Mouse (Mus musculus) liver, embryonic 14.5 days (tissue): ENCODE data around the gene Cyp4v3. TPM values are rescaled to one million over a fixed set of nuclear protein-coding genes. Genes with fewer than 3 reads are reported as not detected.
A peak's percentile ranks its signal among the peaks of the same experiment; 100 is the strongest.

ENCODE experiments used
- ATAC-seq: fragments of 200-750 bp; cut with Nextera tagmentation; 2 replicates; pipeline ENCODE4 v1.8.0; 2017; ENCODE audit warnings: moderate number of reproducible peaks, mild to moderate bottlenecking, moderate library complexity; ENCODE audit not compliant: insufficient read depth
- DNase-seq, 3 experiments: peaks; one replicate each; pipeline ENCODE4 v3.0.0-alpha.2; 2012 to 2013; ENCODE audit warnings: low read depth in 3 of 3, low spot score in 3 of 3
- H3K27ac ChIP-seq: fragments of 300-500 bp; sonication (generic); 2 replicates; pipeline ENCODE4 v1.5.1; 2014; ENCODE audit warnings: moderate library complexity, mild to moderate bottlenecking, control low read depth, inconsistent platforms
- H3K27me3 ChIP-seq: fragments of 300-500 bp; sonication (generic); 2 replicates; pipeline ENCODE4 v1.6.1; 2014; ENCODE audit warnings: mild to moderate bottlenecking, low read length, moderate library complexity; ENCODE audit not compliant: control insufficient read depth, insufficient read depth
- H3K36me3 ChIP-seq: fragments of 300-500 bp; sonication (generic); replicated peaks from 2 replicates; pipeline ENCODE4 v1.6.1; 2014; ENCODE audit warnings: low read depth; ENCODE audit not compliant: control insufficient read depth, insufficient read depth
- H3K4me1 ChIP-seq, 2 experiments: fragments of 200-500 bp in 1 of 2; fragments of 300-500 bp in 1 of 2; sonication (generic) in 1 of 2; replicated peaks; 2 replicates each; pipeline ENCODE4 v1.6.1; 2012 to 2014; ENCODE audit warnings: antibody characterized with exemption in 1 of 2, inconsistent platforms in 1 of 2, low read length in 1 of 2; ENCODE audit not compliant: control insufficient read depth in 2 of 2, insufficient read depth in 2 of 2
- H3K4me2 ChIP-seq: fragments of 300-500 bp; sonication (generic); 2 replicates; pipeline ENCODE4 v1.6.1; 2014; ENCODE audit warnings: low read depth, mild to moderate bottlenecking, control low read depth, moderate library complexity
- H3K4me3 ChIP-seq, 2 experiments: fragments of 200-500 bp in 1 of 2; fragments of 300-500 bp in 1 of 2; sonication (generic) in 1 of 2; 2 replicates each; pipeline ENCODE4 v1.5.1; 2012 to 2014; ENCODE audit warnings: low read depth in 2 of 2, low read length in 2 of 2, mild to moderate bottlenecking in 2 of 2, control low read depth in 1 of 2, inconsistent platforms in 1 of 2, moderate library complexity in 1 of 2; ENCODE audit not compliant: insufficient read depth in 1 of 2
- H3K9ac ChIP-seq: fragments of 300-500 bp; sonication (generic); replicated peaks from 2 replicates; pipeline ENCODE4 v1.6.1; 2014; ENCODE audit warnings: mild to moderate bottlenecking, control low read depth, moderate library complexity
- H3K9me3 ChIP-seq: fragments of 300-500 bp; sonication (generic); 2 replicates; pipeline ENCODE4 v1.6.1; 2016; ENCODE audit warnings: low read length, mixed read lengths; ENCODE audit not compliant: control insufficient read depth
- CTCF ChIP-seq: IDR thresholded peaks from 2 replicates; pipeline ENCODE4 v1.5.1; 2016; ENCODE audit warnings: antibody characterized with exemption, low read depth, control low read depth
- EP300 ChIP-seq: IDR thresholded peaks from 2 replicates; pipeline ENCODE4 v1.6.1; 2016; ENCODE audit warnings: antibody characterized with exemption, low read depth
- whole genome bisulfite sequencing: fragments of 180-500 bp; shearing (Covaris S2); extraction: QIAGEN DNeasy Blood & Tissue Kit; methylation state at CpG from one replicate; pipeline ENCODE4 v1.1.7; 2014; ENCODE audit not compliant: insufficient replicate concordance; 5-methylcytosine and 5-hydroxymethylcytosine counted together
- polyA plus RNA-seq, 2 experiments: library from polyadenylated mRNA; depleted of rRNA in 1 of 2; stranded (reverse) in 1 of 2; unstranded in 1 of 2; fragments of >200 nt; fragmentation: Nextera tagmentation in 1 of 2; extraction: Ambion mirVana in 1 of 2; gene quantifications; 2 replicates each; pipeline versions ENCODE4 v1.2.1 to v1.2.3; 2012 to 2014

Gene Cyp4v3
- polyA plus RNA-seq, 2 experiments, result 2.3 to 5.4 TPM

DNA sequence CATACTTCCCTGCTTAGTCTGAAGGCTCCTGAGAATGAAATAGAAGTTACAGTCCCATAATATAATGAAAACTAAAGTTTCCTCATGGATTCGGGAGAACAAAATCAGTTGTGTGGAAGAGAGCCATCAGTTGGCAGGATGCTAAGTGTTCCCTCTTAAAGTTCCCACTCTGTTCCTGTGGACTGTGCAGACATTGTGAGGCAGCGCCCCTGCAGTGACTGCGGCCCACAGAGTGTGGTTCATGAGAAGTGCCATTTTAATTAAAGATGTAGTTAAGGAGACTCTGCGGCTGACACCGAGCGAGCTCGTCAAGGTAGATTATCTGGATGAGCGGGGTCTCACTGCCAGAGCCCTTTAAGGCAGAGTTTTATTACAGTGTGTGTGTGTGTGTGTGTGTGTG lies 30.6 kb downstream of the Cyp4v3 start:
- Histone ChIP-seq H3K9me3 (no peaks in the 10 kb centered on the region), H3K27me3 (no peaks in the 10 kb centered on the region), H3K4me2 (no peak overlapping the region), H3K27ac (no peak overlapping the region), H3K9ac (no peak overlapping the region), H3K4me3 (no peak overlapping the region), H3K36me3 (no peaks in the 10 kb centered on the region), H3K4me1 (no peaks in the 10 kb centered on the region)
- ATAC-seq (no peak), DNase-seq (no peak)
- TF ChIP-seq EP300 (no peak), CTCF (no peak)
- WGBS, result 72% methylated on average over 8 of the region's 8 CpGs

DNA sequence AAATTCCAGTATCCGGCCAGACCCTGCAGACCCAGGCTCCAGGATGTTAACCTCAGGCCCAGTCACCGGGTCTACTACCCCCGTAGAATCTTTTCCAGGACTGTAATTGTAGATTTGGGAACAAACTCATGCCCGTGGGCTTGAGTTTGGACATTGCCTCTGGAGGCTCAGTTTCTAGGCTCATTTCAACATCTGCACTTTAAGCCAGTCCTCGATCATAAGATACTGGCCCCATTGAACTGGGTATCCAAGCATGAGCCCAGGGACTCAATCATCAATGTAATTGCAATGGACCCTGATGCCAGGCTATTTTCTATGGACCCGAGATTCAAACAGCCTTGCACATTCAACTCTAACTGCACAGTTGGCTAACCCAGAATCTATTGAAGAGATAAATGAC lies 37.7 kb downstream of the Cyp4v3 start:
- Histone ChIP-seq H3K27me3 (no peaks in the 10 kb centered on the region), H3K9me3 (no peaks in the 10 kb centered on the region), H3K9ac (no peak overlapping the region), H3K4me1 (peaks cover 0 to 4% of the 10 kb centered on the region in 2 experiments; a peak in 1 of 4 replicates), H3K4me3 (no peak overlapping the region), H3K27ac (no peak overlapping the region), H3K36me3 (no peaks in the 10 kb centered on the region), H3K4me2 (no peak overlapping the region)
- 60% methylated on average over 6 of the region's 6 CpGs for WGBS
- no peak for ATAC-seq
- DNase-seq, result no peak
- no peak for TF ChIP-seq CTCF
- TF ChIP-seq EP300, result no peak

DNA sequence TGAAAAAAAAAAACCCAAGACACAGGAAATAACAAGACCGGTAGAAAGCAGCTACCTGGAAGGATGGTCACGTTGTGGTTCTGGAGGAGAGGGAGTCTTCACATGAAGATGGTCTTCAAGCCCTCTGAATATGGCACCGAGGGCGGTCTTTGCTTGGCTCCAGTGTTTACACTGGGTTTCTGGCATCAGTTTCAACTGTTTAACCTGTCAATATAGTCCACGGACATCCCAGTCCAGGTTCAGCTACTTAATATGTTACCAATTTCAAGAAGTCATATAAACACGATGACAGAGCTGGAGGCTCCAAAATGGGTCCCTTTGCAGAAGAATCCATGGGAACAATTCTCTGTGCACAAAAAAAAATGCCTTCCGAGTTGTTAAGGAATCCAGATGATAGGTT lies 38.3 kb downstream of the Cyp4v3 start, which contains the start of gene Klkb1:
Gene Klkb1, minus strand, starts transcription at position 173 of the 400 bp plus-strand sequence.
- Histone ChIP-seq H3K27me3 (no peaks in the 10 kb centered on the region), H3K4me2 (peak within 1 kb of the TSS; percentile 22; the same call in 1 of the 2 replicates), H3K4me3 (0 out of 4 replicates have a peak within 1 kb of the TSS, but pooled peaks of 1 of the 2 experiments have one; percentile 13), H3K4me1 (peaks cover 0 to 4% of the 10 kb centered on the region in 2 experiments; a peak in 1 of 4 replicates), H3K27ac (no peak within 1 kb of the TSS), H3K36me3 (no peaks in the 10 kb centered on the region), H3K9ac (no peak within 1 kb of the TSS), H3K9me3 (no peaks in the 10 kb centered on the region)
- WGBS, result 56% methylated on average over 7 of the region's 7 CpGs
- ATAC-seq (no peak), DNase-seq (no peak)
- TF ChIP-seq EP300, result no peak
- TF ChIP-seq CTCF, result no peak

DNA sequence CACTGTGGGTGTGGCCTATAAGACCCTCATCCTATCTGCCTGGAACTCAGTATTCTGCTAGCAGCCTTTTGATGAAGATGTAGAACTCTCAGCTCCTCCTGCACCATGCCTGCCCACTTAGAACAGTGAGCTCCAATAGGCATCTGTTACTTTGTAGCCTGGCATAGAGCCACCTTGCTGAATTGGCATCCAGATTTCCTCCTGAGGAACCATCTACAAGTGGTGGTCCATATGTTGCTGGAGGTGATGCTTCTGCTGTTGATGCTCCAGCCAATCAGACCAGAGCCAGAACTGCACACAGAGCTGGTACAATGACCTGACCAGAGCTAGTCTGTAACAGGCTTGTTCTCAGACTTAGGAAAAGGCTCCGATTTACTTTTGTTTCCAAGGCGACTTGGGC lies 41.2 kb downstream of the Cyp4v3 start:
- H3K4me2 ChIP-seq, result no peak overlapping the region
- 61% methylated on average over 2 of the region's 2 CpGs for WGBS
- TF ChIP-seq CTCF (no peak), EP300 (no peak)
- no peaks in the 10 kb centered on the region for H3K9me3 ChIP-seq
- peaks cover 0 to 4% of the 10 kb centered on the region in 2 experiments; a peak in 1 of 4 replicates for H3K4me1 ChIP-seq
- no peak overlapping the region for H3K9ac ChIP-seq
- H3K27me3 ChIP-seq, result no peaks in the 10 kb centered on the region
- DNase-seq, result no peak
- H3K36me3 ChIP-seq, result no peaks in the 10 kb centered on the region
- no peak overlapping the region for H3K4me3 ChIP-seq
- no peak overlapping the region for H3K27ac ChIP-seq
- ATAC-seq, result no peak

DNA sequence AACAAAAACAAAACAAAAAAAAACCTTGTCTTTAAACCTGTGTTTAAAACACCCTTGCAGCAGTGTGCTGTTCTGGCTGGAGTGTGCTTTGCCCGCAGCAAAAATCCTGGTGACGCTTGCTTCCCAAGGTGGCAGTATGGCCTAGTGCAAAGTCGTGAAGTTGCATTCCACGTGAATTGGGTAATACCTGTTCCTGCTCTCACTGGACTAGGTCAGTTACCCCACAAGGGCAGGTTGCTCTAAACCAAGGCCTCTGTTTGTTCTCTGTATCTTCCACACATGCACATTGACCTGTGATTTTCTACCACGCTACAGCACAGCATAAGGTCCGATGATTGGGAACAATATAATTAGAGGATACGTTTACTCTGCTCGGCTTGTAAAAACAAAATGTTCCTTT lies 51.4 kb downstream of the Cyp4v3 start:
- H3K4me3 ChIP-seq, result no peak overlapping the region
- no peak overlapping the region for H3K9ac ChIP-seq
- H3K9me3 ChIP-seq, result no peaks in the 10 kb centered on the region
- 59% methylated on average over 8 of the region's 8 CpGs for WGBS
- H3K4me2 ChIP-seq, result no peak overlapping the region
- no peaks in the 10 kb centered on the region for H3K27me3 ChIP-seq
- TF ChIP-seq EP300, result no peak
- no peaks in the 10 kb centered on the region; a peak in 1 of 4 replicates for H3K4me1 ChIP-seq
- H3K27ac ChIP-seq, result no peak overlapping the region
- peak; percentile 58; the same call in 1 of the 2 replicates for ATAC-seq
- H3K36me3 ChIP-seq, result no peaks in the 10 kb centered on the region
- DNase-seq, result no peak
